Mouse (Mus musculus) adrenal gland, postnatal 36 days (tissue): ENCODE data around the gene Bmper. TPM values are rescaled to one million over a fixed set of nuclear protein-coding genes. Genes with fewer than 3 reads are reported as not detected.

Experiments
- DNase-seq, 2 experiments: peaks; one replicate each; pipeline ENCODE4 v3.0.0; 2021; ENCODE audit warnings: mixed read lengths in 1 of 2
- total RNA-seq, 2 experiments: library from RNA; stranded (reverse); gene quantifications; 2 replicates each; pipeline ENCODE4 v1.2.3; 2021

The Bmper gene
- total RNA-seq, 2 experiments from 2014 or later, result 2.2 to 2.7 TPM

DNA sequence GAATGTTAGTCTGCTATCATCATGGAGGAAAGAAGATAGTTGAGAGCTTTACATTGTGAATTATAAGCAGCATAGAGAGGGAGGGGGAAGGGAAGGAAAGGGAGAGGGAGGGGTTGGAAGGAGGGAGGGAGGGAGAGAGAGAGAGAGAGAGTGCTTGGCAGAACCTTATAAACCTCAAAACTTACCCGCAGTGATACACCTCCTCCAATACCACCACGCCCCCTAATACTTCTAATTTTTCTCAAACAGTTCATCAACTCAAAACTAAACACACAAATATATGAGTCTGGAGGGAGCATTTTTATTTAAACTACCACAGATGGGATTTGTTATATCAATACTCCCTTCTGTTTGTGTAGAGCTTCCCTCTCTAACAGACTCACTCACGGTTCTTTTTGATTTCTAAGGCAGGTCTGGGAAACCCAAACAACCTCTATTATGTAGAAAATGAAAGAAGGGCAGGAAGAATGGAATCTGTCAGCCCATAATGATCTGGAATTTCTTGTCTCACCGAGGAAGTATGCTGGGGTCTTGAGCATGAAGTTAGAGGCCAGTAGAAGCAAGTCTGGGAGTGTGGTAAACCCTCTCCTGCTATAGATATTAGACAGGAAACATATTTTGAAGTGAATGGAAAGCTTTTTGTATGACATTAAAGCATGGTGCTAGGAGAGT, 152.0 kb downstream of the Bmper start:
- no peak for DNase-seq

DNA sequence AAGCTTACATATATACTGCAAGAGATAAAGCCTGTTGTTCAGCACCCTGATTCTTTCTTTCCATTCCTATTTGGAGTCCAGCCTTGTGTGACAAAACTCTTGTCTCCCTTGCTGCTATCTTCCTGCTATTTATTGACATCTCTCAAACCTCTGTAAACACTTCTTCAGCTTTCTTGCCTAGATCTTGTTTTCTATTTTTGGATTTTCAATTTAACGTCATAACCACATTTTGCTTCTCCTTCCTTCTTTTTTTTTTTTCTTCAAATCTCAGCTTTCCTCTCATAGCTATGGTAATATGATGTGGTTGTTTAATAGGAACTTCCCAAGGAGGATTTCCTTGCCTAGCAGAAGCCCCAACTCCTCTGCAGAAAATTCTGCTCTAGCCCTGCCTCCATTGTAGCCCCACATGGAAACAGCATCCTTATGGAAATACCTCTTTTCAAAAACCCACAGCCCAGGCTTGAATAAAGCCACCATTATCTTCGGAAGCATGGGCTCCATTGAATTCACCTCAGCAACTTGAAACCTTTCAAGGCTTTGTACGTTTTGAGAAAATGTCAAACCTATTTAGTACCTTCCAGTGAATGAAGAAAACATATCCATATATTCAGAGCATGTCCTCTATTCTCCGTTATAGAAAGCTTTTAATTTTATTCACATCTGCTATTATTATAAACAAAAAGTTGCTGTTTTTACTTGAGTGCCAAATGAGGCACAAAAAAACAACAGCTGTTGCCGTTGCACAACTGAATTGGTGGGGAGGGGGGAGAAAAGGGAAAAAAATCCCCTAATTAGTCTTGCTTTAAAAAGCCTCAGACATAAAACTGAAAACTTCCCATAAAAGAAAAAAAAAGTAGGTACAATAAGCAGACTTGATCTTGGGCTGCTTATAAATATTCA, 155.2 kb downstream of the Bmper start:
- DNase-seq, result no peak

DNA sequence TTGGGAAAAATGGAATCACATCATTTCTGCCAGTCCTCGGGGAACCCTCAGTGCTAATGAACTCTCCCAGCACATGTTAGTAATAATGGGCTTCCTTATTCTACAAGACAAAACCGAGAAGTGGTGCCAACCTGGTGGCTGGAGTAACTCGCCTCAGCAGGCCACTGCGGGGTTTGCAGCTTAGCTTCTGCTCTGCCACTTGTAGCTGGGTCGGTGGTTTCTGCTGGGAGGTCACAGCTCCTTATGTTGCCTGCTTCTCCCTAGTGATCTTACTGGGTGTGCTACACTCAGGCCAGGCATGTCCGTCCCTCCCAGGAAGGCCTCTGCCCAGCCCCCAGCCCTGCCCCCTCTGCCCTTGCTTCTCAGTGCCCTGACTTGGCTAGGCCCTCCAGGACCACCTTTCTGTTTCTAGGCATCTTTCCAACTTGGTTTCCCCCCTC, 155.9 kb downstream of the Bmper start:
- no peak for DNase-seq

DNA sequence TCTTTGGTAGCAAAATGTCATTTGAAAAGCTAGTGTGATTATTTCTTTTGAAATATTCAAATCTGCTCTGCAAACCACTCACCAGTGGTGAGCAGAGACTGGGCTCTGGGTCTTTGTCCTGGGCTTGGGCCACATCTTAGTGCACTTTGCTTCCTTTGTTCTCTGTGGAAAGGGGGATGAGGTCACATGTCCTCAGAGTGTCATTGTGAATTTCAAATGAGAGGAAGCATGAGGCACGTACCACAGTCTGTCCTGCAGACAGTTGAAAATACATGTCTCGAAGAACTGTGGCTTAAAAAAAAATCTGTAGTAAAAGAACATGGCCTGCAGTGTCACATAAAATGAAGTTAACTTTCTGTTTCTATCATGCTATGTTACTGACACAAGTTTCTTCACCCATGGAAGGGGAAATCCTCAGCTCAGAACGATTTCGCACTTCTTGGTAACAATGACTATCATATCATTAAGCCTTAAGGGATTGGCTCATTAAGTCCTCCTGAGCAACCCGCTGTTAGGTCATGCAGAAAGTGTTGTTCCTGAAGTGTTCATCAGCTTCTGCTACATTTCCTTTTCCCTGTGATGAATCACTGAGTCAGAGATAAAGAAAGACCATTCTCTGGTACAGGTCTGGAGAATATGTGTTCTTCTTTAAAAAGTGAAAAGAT, 157.4 kb downstream of the Bmper start:
- no peak for DNase-seq

DNA sequence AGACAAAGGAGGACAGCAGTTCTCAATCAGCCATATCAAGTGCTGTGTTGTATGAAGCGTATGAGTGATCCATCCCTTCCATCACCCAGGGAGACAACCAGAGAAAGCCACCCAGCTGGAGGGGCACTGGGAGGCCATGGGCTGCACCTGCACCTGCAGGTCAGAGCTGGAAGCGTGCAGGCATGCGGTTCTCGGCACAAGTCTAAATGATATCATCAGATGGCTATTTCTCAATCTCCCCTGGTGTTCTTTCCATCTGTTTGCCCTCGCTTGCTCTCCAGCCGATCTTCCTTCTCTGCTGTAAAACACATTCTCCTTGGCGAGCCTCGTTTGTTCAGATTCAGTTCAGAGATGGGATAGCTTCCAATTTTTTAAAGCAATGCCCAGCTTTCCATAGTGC, 160.4 kb downstream of the Bmper start:
- DNase-seq, result no peak

DNA sequence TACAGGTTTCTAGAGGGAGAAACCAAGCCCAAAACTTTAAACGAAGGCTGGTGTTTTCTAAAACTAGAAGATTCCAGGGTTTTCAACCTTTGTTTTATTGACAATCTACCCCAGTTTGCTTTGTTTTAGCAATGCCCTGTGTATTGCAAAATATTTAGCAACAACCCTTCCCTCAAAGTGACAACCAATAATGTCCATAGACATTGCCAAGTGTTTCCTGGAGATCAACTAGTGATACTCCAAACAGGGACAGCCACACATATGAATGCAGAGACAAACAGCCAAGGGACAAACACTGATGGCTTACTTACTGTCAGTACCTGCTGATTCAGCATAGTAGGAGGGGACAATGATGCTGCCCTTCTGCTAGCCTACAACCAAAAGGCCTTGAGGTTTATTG, 161.0 kb downstream of the Bmper start:
- DNase-seq, result no peak

DNA sequence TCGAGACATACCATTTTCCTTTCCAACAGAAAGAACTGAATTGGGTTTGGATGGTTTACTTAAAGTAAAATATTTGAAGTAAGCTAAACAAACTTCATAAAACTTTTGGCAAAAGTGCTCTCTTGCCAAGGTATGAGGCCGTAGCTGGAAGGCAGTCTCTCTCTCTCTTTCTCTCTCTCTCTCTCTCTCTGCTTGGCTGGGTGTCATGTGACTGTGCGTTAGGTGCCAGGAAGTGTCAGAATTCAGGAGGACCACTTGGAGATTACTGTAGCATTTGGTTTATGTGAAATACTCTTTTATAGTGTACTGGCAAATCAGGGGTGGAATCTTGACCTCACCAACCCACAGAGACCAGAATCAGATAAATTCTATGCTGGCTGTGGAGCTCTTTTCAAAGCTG, 162.0 kb downstream of the Bmper start:
- no peak for DNase-seq

DNA sequence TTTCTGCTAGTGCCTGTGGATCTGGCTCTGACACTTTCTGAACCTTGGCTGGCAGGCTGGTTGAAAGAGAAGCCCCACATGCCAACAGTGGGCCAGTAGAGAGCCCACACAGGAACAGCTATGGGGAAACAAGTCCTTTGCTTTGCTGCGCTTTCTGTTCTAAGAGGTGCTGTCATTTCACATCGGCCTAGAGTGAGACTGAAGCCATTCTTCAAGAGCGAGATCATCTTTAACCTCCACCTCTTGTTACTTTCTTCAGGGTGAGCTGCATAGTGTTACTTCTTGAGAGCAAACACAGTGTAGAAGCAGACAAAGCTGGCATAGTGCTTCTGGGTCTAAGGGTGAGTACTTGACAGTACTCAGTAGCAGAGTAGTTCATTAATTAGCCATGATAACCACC, 163.3 kb downstream of the Bmper start:
- no peak for DNase-seq

DNA sequence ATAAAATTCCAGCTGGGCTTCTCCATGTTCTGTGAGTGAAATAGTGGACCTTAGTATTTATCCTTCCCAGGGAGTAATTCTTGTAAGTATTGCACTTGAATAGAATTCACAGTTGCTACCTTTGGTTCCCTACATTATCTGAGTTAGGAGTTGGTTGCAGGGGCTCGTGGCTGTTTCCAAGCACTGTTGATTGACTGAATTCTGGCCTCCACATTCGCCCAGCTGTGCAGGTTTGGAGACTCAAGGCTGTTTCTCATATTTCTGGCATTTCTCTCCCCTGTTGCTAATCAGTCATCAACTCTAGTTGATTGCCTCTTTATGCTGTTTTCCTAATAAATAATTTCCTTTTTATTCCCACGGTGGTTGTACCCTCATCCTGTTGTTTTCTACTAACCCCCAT, 167.2 kb downstream of the Bmper start:
- DNase-seq, result no peak

DNA sequence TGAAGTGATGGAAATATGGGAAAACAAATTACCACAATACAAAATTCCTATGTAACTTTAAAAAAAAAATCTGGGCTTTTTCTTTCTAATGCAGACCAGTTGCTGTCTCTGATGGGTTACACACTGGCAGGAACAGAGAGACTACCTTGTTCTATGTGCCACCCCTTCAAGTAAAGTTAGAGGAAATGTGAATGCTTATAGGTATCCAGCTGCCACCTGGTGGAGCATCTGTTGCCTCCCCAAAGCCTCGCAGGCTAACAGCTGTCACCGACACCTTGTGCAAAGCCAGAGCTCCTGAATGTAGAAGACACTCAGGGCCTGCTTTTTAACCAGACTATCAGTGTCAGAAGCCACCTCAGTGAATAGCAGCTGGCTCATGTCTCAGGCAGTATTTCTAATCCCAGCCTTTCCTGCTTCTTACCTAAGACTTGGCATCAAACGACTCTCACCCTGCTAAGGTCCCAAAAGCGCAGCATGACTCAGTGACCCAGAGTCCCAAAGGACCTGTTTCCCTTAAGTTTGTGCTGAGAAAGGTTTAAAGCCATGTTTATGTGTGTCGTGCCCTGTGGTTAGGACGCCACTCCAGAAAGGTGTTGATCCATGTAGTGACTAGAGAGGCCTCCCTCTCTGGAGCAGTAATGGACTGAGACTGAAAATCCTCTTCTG, 171.9 kb downstream of the Bmper start:
- peak in 1 of 2 experiments; percentile 20 for DNase-seq

DNA sequence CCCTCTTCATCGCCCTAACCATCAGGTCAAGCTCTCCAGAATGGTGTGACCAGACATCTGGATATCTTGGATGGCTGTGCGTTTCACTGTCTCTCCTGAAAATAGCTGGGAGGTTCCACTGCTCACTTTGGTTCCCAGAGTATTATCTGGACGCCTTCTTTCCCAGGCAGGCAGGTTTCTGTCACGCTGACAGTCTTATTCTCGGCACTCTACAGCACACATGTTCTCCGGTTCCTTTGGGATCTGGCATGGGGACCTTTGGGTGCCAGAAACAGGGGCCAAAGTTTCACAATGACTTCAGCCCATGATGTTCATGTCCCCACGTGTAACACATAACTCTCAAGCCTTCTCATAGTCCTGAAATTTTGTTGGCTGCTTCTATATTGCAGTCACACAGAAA, 173.3 kb downstream of the Bmper start:
- DNase-seq, result no peak

DNA sequence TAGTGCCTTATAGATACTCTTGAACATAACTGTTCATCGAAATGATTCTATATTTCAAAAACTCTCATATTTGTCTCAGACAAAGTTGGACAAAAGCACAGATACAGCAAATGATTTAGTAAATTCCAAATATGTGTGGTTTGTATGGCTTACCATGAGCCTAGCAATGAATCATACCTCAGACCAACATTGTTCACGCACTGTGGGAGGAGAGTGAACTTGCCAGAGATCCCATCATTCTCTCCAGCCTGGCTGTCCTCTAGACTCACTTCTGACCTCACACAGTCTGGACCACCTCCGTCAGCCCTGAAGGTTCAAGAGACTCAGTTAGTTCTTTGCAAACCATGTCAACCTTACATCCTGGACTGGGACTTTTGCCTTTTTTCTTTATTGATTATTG, 175.0 kb downstream of the Bmper start:
- DNase-seq, result no peak

DNA sequence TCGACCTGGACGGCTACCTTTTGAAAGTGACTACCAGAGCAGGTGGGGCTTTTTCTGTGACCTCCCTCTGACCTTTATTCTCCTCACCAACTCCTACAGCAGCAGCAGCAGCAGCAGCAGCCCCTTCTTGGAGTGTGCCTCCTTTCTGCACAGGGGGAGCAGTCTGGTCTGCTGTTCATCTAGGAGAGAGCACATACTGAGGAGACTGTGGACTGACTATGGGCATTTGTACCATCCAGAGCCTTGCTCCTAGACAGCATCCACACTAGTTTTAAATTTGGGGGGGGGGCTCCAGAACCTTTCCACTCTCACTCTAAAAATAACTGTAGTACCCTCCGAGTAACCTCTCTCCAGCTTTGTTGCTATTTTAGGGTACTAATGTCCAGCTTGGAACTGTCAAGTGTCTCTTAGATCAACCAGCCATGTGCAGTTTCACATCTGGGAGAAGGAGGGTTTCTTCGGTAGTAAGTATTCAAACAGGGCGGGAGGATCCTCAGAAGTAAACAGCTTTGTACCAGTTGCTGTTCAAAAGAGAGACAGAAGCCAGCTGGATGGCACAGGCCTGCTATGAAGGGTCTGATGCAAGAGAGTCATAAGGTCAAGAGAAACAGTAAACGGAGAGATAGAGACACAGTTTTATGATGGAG, 176.9 kb downstream of the Bmper start:
- DNase-seq, result no peak

DNA sequence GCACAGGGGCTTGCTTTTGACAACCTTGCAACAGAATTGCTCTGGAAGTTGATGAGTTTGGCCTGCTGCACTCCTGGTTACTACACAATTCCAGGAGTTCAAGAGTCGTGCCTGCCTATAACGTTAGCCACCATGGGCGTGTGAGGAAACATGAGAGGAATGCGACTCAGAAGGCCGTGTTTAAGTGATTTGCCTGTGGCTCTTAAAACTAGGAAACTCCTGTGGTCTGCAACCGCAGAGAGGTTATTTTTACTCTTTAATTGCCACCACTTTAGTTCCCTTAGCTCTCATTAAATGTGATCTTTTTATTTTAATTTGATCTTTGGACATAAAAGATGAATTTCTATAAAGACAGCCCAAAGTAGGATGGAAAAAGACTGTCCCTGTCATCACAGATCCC, 184.5 kb downstream of the Bmper start:
- DNase-seq, result no peak

DNA sequence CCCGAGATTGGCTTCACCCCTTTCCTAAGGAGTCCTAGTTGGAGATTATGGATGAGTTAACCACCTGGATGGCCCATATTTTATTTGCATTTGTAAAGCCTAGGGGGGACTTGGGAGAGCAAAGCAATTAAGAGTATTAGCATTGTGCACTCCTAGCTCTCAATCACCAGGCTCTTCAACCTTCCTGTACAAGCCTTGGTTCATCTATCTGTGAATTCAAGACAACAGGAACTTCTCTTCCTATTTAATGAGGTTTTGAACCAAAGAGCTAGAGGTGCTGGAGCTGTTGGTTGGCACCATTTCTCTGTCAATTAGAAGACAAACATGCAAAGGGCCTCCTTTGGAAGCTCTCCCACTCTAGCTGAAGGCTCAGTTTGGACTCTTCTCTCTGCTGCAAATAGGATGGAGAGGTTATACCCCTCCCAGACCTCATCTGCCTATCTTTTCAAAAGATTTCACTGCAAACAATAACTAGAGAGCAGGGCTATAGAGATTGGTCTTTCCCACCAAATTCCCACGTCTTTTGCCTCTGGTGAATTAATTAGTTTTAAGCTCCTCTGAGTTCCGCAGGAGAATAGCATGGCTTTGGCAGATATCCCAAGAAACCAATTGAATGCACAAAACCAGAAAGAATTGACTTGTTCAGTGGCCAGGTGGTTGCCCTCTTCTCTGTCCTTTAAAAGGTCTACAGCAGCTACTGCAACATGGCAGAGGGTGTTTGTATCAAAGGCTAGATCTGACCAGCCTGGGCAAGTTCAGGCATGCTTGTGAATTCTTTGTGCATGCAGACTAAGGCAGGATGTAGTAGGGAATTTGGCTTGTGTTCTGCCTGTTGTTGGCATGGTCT, 185.3 kb downstream of the Bmper start:
- DNase-seq, result no peak

DNA sequence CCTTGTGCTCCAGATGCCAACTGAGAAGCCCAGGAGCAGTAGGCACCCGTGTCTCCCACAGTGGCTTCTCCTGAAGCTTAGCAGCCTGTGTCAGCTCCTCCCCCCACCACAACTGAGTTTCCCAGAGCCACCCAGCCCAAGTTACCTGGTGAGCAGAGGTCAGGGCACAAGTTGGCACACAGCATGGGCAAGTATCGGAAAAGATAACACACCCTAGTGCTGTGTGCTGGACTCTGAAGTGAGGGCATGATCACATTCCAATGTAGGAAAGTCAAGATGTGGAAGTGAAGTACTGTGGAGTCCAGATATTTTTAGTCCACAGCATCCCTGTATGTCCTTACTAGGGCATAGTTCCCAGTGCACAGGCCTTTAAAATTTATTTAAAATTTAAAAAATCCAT, 187.7 kb downstream of the Bmper start:
- DNase-seq, result no peak

DNA sequence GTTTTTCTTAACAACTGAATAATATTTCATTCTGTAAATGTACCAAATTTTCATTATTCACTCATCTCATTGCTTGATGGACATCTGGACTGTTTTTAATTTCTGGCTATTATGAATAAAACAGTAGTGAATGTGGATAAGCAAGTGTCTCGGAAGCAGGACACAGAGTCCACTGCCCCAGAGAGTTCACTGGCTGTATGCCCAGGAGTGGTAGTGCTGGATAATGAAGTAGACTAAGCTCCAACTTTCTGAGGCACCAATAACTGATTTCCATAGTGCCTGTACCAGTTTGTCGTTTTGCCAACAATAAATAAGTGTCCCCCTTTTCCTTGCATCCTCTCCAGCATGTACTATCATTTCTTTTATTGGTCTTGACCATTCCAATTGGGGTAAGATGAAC, 190.1 kb downstream of the Bmper start:
- peak in 1 of 2 experiments; percentile 17 for DNase-seq

DNA sequence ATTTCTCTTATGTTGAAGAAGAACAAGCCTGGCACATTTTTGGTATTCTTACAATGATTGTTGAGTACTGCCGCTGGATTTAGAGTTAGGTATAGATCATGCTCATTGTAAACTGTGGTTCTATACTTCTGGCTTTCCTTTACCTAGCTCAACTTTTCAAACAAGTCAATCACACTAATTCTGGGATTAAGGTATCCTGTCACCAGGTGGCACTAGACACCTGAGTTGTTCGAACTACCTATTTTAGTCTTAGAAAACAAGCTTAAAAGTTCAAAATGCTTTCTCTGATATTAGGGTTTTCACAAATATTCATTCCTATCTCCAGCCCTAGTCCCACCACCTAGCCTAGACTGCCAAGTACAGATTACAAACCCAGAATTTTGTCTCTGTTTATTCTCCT, 196.2 kb downstream of the Bmper start:
- DNase-seq, result peak in 1 of 2 experiments; percentile 9

DNA sequence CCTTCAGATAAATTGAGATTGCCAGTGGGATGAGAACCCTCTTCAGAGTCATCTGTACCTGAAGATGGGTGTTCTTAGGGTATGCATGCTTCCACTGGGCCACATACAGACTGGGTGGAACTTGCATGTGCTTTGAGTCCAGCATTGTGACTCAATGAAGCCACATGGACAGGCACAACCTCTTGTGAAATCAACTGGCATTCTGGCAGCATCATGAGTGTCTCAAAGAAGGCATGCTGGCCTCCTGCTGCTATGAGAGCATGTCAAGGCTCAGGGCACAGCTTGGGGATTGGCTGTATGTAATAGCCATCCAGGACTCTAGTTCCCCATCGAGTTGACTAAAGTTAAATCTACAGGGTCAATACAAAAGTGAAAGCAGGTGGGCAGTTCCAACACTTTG, 200.9 kb downstream of the Bmper start:
- DNase-seq, result peak; percentile 12

DNA sequence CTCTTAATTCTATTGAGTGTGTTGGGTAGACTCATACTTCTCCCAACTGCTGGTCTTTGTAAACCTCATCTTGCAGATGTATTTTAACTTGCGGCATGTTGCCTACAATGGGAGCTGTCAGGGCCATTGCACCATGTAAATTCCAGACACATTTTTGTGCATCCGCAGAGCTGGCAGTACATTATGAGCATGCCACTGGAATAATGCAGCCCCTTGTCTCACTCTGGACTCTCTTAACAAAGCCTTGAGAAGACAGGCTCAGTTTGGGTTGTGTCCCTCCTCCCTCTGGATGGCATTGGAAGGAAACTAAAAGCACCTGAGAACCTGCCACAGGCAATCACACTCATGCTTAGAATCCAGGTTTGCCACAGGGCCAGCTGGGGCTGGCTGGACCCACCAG, 209.8 kb downstream of the Bmper start:
- no peak for DNase-seq

DNA sequence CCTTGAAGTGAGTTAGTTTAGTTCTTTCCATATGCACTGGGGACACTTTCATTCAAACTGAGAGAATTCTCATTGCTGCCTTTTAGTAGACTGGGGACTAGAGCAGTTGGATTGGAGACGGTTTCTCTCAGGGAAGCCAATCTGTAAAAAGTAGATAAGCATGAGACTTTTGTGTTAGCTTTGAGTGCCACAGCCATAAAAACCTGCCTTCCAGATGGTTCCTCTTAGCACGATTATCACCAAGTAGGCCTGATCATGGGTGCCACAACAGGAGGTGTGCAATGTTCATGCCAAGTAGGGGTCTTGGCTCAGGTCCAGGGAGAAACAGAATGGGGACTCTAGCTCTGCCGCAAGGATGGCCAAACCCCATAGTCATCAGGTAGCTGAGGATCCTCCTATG, 210.4 kb downstream of the Bmper start:
- no peak for DNase-seq
